Mouse (Mus musculus) erythroblast, adult 5-6 weeks (primary cell): ENCODE data around the gene Gm16429. TPM values are rescaled to one million over a fixed set of nuclear protein-coding genes. Genes with fewer than 3 reads are reported as not detected.
"Not testable (repeated sequence)": the region's sequence is repeated elsewhere in the genome, so short reads cannot be mapped to it uniquely, and the experiment has no call there.

Experiments used
- ATAC-seq: replicated peaks from 2 replicates; pipeline ENCODE4 v1.8.0; 2016; ENCODE audit warnings: moderate number of reproducible peaks, mild to moderate bottlenecking, moderate TSS enrichment, inconsistent platforms; ENCODE audit not compliant: poor library complexity, low FRiP score, severe bottlenecking
- total RNA-seq, 2 experiments: library from RNA; stranded (forward) in 1 of 2; stranded (reverse) in 1 of 2; fragments of 150-400 nt in 1 of 2; fragments of 200-764, 138-1000 nt in 1 of 2; gene quantifications; 2 replicates each; pipeline versions ENCODE4 v1.2.3 to v1.2.4; 2015 to 2017; ENCODE audit warnings: low replicate concordance in 2 of 2

The Gm16429 gene
- not detected in 2 replicates for total RNA-seq (2015; ENCODE audit: low replicate concordance)
- total RNA-seq (2017; ENCODE audit: low replicate concordance) = not detected in 2 replicates

GRCm38 (mm10) chr5:93928952-93929351 lies at the start of gene Gm16429:
TSS of gene Gm16429 (minus strand) at chr5:93929052.
- ATAC-seq = not testable (repeated sequence)

Other genes with a start within 250 kb of the Gm16429 start
- gene Gm7792, start 85.3 kb downstream of the Gm16429 start, total RNA-seq (2015; ENCODE audit: low replicate concordance) = not detected in 2 replicates
- not detected in 2 replicates for gene Gm7792, start 85.3 kb downstream of the Gm16429 start, total RNA-seq (2017; ENCODE audit: low replicate concordance)
- gene BC061212, start 141.5 kb upstream of the Gm16429 start, total RNA-seq (2015; ENCODE audit: low replicate concordance) = not detected in 2 replicates
- gene BC061212, start 141.5 kb upstream of the Gm16429 start, total RNA-seq (2017; ENCODE audit: low replicate concordance) = not detected in 2 replicates
- not detected in 2 replicates for gene Gm6351, start 147.3 kb upstream of the Gm16429 start, total RNA-seq (2015; ENCODE audit: low replicate concordance)
- gene Gm6351, start 147.3 kb upstream of the Gm16429 start, total RNA-seq (2017; ENCODE audit: low replicate concordance) = not detected in 2 replicates